Mouse (Mus musculus): ENCODE results near the gene Phc1.

GRCm38 (mm10) chr6:122339047-122339647, 1.2 kb downstream of the Phc1 start:
- no peak for TF ChIP-seq CTCF (IDR thresholded peaks at IDR 0.05 in 2 of 3, conservative IDR thresholded peaks at IDR 0.05 in 1 of 3; ENCODE audit: control insufficient read depth in 1 of 3, insufficient read depth in 1 of 3, low read depth in 2 of 3, low read length in 3 of 3, poor library complexity in 1 of 3, severe bottlenecking in 1 of 3)
- no peak for TF ChIP-seq MYC (IDR thresholded peaks at IDR 0.05; ENCODE audit: low read depth, low read length)
- TF ChIP-seq ELF1 (IDR thresholded peaks at IDR 0.05; ENCODE audit: low read depth, low read length), result no peak
- TF ChIP-seq UBTF (IDR thresholded peaks at IDR 0.05; ENCODE audit: borderline replicate concordance, insufficient read depth, low read depth, low read length), result no peak
- no peak for TF ChIP-seq CHD2 (IDR thresholded peaks at IDR 0.05; ENCODE audit: low read length)
- no peak for TF ChIP-seq TBP (IDR thresholded peaks at IDR 0.05; ENCODE audit: low read depth, low read length)
- TF ChIP-seq MAX (IDR thresholded peaks at IDR 0.05; ENCODE audit: low read length), result no peak
- peak in 1 of 2 experiments; percentile 58; a peak in 2 of 4 replicates for TF ChIP-seq POLR2A (IDR thresholded peaks at IDR 0.05; ENCODE audit: control insufficient read depth in 1 of 2, insufficient read depth in 1 of 2, low read depth in 1 of 2, low read length in 2 of 2, poor library complexity in 1 of 2)
- no peak for TF ChIP-seq USF1 (IDR thresholded peaks at IDR 0.05; ENCODE audit: low read depth, low read length)
- TF ChIP-seq RCOR1 (IDR thresholded peaks at IDR 0.05; ENCODE audit: low read depth, low read length), result no peak
- no peak for TF ChIP-seq TAL1 (IDR thresholded peaks at IDR 0.05; ENCODE audit: low read length)
- TF ChIP-seq JUND (IDR thresholded peaks at IDR 0.05; ENCODE audit: low read depth, low read length), result no peak
- no peak for TF ChIP-seq TCF12 (IDR thresholded peaks at IDR 0.05; ENCODE audit: low read depth, low read length)
- TF ChIP-seq GATA1 (IDR thresholded peaks at IDR 0.05; ENCODE audit: low read depth, low read length), result no peak
